Mouse (Mus musculus) thymus, adult 2 months (tissue): ENCODE data around the gene Fmo3.

Source experiments
- CTCF ChIP-seq: fragments of 200-500 bp; IDR thresholded peaks from 2 replicates; pipeline ENCODE4 v1.5.1; 2012; ENCODE audit warnings: mild to moderate bottlenecking, control low read depth, low read length, moderate library complexity, borderline replicate concordance; ENCODE audit not compliant: control insufficient read depth, poor library complexity, insufficient read depth; ENCODE audit errors: extremely low read depth
- POLR2A ChIP-seq: fragments of 200-500 bp; IDR thresholded peaks from 2 replicates; pipeline ENCODE4 v1.6.1; 2012; ENCODE audit warnings: mild to moderate bottlenecking, low read length, control low read depth, moderate library complexity; ENCODE audit not compliant: control insufficient read depth, poor library complexity, insufficient read depth; ENCODE audit errors: extremely low read depth

DNA sequence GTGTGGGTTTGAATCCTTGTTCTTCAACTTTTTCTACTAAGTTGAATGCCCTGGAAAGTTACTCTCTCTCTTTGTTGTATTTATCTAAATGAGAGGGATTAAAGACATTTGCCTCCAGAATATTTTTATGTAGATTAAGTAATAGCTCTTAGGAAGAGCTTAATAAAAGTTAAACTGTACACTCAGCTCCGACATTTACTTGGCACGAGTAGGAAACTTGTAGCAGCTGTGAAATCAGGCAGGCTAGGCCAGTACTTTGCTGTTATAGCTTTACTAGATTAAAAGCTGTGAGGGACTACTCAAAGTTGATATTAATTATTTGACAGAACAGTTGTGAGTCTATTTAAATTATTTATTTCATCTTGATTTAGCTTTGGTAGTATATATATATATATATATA lies 19.2 kb upstream of the Fmo3 start:
- no peak for TF ChIP-seq CTCF
- no peak for TF ChIP-seq POLR2A
